Mouse (Mus musculus) embryo, embryonic 10.5 days (tissue): ENCODE measurements at regions not wholly inside any gene's neighbourhood (a gene's known extent, or its start where the extent isn't known, plus 50 kb on each side); places are given as distances from the start of the nearest gene placed in this dataset.
A peak's percentile ranks its signal among the peaks of the same experiment; 100 is the strongest.

Source experiments
- DNase-seq: peaks from one replicate; pipeline ENCODE4 v3.0.0-alpha.2; 2015; ENCODE audit warnings: low spot score

DNA sequence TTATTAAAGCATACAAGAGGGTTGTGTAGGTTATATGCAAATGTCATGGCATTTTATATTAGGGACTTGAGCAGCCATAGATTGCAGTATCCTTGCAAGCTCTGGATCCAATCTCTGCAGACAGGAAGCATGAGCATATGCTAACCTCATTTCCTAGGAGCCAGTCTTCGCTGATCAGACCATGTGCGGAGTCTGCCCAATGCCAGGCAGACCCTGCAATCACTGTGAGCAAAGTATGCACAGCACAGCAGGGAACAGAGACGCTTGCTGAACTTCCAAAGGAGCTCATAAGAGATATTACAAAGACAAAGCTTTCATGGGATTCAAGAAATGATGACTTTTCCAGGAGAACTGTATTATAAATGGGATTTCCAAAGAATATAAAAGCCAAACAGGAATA, 65.2 kb upstream of the Fbxl4 start:
- peak; percentile 8 for DNase-seq

GRCm38 (mm10) chr4:22300206-22300605, 57.1 kb upstream of the Fbxl4 start:
- DNase-seq, result no peak

GRCm38 (mm10) chr4:22301148-22301942, 56.0 kb upstream of the Fbxl4 start:
- peak; percentile 27 for DNase-seq

DNA sequence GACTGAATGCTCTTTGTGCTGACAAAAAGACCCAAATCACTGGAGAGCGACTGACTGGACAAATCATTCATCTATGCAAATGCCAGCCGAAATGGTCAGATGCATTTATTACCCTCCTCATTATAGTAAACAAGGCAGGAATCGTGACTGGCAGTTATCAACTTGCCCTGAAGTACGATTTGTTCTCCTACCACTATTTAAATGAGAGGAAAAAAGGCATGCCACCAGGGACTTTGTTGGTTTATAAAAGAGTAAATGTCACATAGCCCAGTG, 55.5 kb upstream of the Fbxl4 start:
- DNase-seq, result peak; percentile 12

- no peak for DNase-seq
Measured at GRCm38 (mm10) chr4:22302262-22302661, 55.1 kb upstream of the Fbxl4 start.
